Mouse (Mus musculus) gastrocnemius, postnatal 36 days (tissue): ENCODE data around the gene Riox1. TPM values are rescaled to one million over a fixed set of nuclear protein-coding genes. Genes with fewer than 3 reads are reported as not detected.
"Not testable (repeated sequence)": the region's sequence is repeated elsewhere in the genome, so short reads cannot be mapped to it uniquely, and the experiment has no call there.

Experiments used
- DNase-seq, 2 experiments: peaks; one replicate each; pipeline ENCODE4 v3.0.0; 2022
- intact Hi-C: fragments of 180-260 bp; cut with DNase I; formaldehyde crosslinking; loops from one replicate; pipeline ENCODE4 v1.15.1; 2025
- total RNA-seq, 2 experiments: library from RNA; stranded (reverse); gene quantifications; 2 replicates each; pipeline ENCODE4 v1.2.3; 2021

Riox1 gene
- total RNA-seq, 2 experiments from 2014 or later, result 3.2 to 4.1 TPM

DNA sequence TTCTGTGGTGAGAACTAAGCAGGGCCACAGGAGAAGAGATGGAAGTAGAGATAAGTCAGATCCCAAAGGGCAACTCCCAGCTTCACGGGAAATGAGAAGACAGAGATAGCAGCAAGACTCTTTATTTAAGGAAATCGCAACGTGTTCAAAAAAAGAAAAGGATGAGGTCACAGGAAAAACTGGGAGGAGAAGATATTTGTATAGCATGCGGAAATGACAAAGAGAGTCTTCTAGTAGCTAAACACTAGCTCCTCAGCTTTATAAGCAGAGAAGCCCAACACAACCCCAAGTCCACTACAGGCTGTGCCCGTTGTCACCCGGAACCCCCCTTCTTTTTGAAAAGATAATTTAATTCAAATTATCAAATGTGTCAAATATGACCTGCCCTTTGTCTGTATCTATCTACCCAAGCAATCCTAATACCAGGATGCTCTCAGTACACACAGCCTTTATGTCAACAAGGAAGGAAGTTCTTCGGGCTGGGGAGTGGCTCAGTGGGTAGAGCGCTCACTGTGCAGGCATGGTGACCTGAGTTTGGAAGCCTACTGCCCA is 3.1 kb upstream of the Riox1 start:
- intact Hi-C loops, result no loop called here
- no peak for DNase-seq

DNA sequence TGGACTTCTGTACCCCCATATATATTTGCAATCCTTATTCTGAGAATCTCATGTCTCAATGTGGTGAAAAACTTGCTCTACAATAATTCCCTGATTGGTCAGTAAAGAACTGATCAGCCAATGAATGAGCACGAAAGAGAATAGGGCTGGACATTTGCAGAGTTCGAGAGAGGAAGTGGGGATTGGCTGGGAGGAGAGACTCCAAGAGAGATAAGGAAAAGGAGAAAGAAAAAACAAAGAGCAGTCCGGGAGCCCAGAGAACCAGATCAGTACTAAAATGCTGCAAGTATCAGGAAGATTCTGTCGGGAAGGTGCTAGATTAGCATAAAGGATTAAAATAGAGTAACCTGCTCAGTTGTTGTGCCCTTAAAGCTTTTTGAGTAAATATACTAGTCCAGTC is 1.4 kb upstream of the Riox1 start:
- intact Hi-C loops, result no loop called here
- no peak for DNase-seq

DNA sequence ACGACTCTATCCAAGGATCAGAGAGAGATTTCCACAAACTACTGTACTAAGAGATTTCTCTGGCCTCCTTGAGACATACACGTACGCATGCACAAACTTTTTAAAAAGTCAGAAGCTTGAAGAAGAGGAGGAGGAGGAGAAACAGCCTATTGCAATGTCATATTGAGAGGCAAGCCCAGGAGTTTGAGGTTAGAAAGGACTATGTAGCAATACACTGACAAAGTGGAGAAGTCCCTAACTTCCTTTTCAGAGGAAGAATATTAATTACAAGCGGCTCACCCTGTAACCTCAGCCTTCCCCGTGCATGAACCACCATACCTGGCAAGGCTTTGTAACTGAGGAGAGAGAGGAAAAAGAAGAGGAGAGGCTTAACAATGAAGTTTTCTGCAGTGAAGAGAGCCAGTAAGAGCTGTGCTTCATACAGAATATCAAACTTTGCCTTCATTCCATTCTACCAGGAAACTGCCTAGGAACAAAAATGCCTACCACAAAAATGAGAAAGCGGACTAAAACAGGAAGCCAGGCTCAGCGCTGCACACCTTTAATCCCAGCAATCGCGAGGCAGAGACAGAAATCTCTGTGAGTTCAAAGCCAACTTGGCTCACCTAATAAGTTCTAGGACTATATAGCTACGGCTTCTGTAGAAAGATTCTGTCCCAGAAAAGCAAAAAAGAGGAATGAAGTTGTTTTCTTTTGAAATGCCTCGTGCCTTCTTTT is 474 bp upstream of the Riox1 start:
- intact Hi-C loops, result loop anchor here (2.0 kb wide), 1 partner anchor 27 kb away; no protein-coding TSS in a partner anchor
- DNase-seq, result no peak

DNA sequence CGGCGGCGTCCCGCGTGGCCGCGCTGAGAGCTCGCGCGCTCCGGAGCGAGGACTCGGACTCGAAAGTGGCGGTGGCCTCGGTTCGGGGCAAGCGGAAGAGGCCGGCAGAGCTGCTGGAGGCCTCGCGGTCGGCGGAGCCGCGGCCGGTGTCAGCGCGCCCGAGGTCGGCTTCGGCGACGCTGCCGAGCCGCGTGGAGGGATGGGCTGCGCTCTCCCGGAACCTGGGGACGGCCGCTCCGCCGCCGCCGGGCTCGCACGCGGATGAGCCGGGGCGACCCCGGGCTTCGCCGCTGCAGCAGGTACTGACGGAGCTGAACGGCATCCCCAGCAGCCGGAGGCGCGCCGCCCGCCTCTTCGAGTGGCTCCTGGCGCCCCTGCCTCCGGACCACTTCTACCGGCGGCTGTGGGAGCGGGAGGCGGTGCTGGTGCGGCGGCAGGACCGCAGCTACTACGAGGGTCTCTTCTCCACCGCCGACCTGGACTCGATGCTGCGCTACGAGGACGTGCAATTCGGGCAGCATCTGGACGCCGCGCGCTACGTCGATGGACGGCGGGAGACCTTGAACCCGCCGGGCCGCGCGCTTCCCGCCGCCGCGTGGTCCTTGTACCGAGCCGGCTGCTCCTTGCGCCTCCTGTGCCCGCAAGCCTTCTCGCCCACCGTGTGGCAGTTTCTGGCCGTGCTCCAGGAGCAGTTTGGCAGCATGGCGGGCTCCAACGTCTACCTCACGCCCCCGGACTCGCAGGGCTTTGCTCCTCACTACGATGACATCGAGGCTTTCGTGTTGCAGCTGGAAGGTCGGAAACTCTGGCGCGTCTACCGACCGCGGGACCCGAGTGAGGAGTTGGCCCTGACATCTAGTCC is 663 bp downstream of the Riox1 start:
- intact Hi-C loops, result loop anchor here (2.0 kb wide), 1 partner anchor 28 kb away; no protein-coding TSS in a partner anchor
- DNase-seq, result peak in 1 of 2 experiments; percentile 19

DNA sequence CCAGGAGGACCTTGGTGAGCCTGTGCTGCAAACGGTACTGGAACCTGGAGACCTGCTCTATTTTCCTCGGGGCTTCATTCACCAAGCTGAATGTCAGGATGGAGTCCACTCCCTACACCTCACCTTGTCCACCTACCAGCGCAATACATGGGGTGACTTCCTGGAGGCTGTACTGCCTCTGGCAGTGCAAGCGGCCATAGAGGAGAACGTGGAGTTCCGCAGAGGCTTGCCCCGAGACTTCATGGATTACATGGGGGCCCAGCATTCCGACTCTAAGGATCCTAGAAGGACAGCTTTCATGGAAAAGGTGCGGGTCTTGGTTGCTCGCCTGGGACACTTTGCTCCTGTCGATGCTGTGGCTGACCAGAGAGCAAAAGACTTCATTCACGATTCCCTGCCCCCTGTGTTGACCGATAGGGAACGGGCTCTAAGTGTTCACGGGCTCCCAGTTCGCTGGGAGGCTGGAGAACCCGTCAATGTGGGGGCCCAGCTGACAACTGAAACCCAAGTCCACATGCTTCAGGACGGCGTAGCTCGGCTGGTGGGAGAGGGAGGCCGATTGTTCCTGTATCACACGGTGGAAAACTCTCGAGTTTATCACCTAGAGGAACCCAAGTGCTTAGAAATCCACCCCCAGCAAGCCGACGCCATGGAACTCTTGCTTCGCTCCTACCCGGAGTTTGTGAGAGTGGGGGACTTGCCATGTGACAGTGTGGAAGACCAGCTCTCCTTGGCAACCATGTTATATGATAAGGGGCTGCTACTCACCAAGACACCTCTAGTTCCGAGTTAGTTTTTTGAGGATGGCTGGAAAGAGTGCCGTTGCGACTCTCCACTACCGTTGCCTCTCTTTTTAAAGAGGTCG is 1.5 kb downstream of the Riox1 start:
- intact Hi-C loops, result loop anchor here (2.0 kb wide), 1 partner anchor 29 kb away; no protein-coding TSS in a partner anchor
- no peak for DNase-seq

DNA sequence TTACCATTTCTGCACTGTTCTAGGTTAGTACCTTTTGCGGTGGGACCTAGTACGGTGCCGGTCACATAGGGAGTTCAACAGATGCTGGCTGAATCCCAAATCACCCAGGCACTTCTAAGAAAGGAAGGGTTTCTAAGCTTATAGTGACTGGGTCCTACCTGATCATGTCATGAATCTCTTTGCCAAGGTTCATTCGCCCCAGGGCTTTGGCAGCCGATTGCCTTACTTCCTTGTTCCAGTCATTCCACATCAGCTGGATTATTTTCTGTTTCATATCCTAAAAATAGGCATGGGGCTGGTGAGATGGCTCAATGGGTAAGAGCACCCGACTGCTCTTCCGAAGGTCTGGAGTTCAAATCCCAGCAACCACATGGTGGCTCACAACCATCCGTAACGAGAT is 7.9 kb downstream of the Riox1 start:
- intact Hi-C loops, result no loop called here
- DNase-seq, result no peak

DNA sequence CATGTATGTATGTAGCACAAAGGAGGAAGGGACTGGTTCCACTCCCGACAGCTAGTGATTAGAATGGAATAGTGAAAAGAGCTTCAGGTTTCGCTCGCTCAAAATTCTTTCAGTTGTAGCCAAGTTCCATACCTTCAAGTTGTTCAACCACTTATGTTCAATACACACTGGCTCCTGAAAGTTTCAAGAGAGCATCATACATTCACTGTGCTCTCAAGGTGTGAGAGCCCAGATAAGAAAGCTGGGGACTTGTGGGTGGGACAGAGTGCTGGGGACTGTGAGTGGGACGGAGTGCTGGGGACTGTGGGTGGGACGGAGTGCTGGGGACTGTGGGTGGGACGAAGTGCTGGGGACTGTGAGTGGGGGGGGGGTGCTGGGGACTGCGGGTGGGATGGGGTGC is 14.8 kb downstream of the Riox1 start:
- intact Hi-C loops, result no loop called here
- no peak for DNase-seq

DNA sequence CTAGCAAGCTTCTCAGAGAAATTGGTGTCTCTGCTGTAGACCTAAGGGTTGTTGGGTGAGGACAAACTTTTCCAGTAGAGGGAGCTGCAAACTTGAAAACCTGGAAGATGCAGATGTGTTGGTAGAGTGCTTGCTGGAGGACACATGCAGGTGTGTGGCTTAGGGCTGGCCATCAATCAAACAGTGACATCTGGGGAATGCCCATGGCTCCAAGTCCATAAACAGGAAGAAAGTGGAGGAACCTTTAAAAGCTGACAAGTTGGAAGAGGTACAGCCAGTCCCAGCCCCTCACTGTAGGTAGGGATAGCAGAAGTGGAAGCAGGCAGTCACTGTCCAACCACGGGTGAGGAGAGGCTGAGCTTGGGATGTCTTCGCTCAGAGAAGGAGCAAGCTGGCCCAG is 21.7 kb downstream of the Riox1 start:
- DNase-seq, result no peak
- intact Hi-C loops, result loop anchor here (2.0 to 5.0 kb wide), 2 partner anchors 61 to 85 kb away; no protein-coding TSS in a partner anchor

DNA sequence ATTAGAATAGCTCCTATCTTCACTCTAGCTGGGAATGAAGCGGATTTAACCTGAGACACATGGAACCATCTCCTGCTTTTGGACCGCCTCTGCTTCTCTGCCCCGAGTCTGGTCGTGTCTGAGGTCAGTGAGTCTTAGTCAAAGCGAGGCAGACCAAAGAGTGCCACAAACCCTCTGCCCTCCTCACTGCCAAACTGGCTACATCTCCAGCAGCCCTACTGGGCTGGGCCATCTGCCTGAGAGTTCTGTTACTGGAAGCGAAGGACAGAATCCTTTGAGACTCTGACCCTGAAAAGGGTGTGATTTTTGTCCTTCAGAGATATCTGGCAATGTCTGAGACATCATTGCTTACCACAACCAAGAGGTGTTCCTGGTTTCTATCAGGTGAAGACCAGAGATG is 28.5 kb downstream of the Riox1 start:
- DNase-seq, result no peak
- intact Hi-C loops, result no loop called here

DNA sequence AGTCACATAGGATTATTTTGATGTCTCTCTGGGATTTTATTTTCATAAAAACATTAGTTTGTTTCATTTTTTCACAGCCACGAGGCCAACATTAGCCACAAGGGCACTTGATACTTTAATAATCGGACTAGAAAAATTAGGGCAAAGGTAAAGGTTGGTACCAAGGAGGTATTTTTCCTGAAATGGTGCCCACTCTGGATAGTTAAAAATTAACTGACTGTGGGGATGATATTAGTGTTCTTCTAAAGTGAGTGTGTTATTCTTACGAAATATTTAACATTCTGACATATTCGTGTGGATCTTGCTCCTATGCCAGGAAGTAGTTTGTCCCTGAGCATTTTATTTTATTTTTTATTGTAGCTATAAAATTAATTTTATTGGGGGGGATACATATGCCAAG is 31.2 kb downstream of the Riox1 start:
- intact Hi-C loops, result no loop called here
- no peak for DNase-seq

DNA sequence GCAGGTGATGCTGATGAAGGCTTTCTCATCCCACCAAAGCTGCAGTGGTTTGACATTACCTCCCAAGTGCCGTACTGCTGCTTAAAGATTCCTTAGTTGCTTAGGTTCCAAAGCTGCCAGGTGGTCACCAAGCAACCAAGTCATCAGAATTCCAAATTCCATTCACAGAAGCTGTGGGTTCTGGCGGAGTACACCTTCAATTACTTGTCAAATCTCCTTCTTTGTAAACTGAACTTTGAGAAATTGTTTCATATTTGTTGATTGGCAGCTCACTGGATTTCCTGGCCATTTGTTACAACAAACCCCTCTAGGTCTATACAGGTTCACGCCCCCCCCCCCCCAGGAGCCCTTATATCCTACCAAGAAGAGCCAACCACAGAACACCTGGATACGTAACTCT is 34.3 kb downstream of the Riox1 start, which contains the start of gene Heatr4:
Heatr4 (minus strand) TSS at position 101 of the 400 bp plus-strand sequence.
- intact Hi-C loops, result no loop called here
- DNase-seq, result no peak

DNA sequence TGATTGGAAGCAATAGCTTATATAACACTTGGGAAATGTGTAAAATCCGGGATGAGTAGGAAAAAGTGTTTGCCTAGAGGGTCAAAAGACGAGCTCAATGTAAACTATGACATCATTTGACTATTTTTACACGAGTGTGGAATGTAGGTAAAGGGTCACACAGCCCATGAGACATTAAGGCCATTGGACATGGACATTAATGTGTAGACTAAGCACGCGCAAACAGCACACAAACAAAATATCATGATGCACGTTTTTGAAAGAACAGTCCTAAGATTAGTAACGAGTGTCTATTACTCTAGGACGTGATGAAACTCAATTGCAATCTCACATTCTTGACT is 36.8 kb downstream of the Riox1 start:
- intact Hi-C loops, result no loop called here
- no peak for DNase-seq

DNA sequence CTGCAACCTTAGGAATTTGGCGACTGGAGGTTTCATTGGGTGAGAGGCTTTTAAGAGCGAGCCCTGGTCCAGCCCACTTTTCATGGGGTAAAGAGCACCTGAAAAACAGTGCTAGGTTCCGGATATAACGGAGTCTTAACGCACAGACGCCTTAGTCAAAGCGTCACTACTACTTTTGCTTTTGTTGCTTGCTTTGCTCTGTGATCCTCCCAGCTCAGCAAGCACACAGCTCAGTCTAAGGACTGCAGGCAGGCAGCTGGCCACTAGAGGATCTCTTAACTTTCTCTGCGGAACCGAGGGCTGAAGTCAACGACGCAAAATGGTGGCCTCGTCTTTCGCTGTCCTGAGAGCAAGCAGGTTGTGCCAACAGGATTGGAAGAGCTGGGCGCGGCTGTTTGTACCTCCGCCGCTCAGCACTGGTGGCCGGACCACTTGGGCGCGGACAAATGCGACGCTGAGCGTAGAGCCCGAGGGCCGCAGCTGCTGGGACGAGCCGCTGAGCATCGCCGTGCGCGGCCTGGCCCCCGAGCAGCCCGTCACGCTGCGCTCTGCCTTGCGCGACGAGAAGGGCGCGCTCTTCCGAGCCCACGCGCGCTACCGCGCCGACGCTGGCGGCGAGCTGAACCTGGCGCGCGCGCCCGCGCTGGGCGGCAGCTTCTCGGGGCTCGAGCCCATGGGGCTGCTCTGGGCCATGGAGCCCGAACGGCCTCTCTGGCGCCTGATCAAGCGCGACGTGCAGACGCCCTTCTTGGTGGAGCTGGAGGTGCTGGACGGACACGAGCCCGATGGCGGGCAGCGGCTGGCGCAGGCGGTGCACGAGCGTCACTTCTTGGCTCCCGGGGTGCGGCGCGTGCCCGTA is 37.4 kb downstream of the Riox1 start, which contains the start of gene Acot2:
Acot2 (plus strand) TSS at position 279 of the 859 bp plus-strand sequence.
- peak; percentile 56 to 75 for DNase-seq
- intact Hi-C loops, result no loop called here

DNA sequence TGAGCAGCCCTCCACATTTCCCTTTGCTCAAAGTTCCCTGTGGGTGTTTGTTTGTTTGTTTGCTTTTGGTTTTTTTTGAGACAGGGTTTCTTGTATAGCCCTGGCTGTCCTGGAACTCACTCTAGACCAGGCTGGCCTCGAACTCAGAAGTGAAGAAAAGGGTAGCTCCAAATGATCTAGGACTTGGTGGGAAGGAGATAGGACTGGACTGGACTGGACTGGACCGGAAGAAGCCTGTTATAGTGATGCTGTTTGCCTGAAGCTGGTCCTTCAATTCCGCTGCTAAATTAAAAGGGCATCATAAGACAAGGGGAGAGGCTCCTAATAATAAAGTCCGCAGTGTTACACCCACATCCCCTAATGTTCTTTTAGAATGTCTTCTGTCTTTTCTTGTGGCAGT is 38.1 kb downstream of the Riox1 start:
- DNase-seq, result no peak
- intact Hi-C loops, result no loop called here

DNA sequence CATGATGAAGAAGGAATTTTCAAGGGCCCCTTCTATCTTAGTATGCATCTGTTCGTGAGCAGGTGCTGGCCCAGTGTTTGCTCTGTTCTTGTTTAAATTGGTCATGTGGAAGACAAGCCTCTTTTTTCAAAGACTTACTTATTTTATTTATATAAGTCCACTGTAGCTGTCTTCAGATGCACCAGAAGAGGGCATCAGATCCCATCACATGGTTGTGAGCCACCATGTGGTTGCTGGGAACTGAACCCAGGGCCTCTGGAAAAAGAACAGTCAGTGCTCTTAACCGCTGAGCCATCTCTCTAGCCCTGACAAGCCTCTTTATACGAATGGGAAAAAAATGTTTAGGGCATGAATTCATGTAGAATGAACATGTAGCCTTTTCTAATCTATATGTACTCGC is 39.0 kb downstream of the Riox1 start:
- no peak for DNase-seq
- intact Hi-C loops, result no loop called here

DNA sequence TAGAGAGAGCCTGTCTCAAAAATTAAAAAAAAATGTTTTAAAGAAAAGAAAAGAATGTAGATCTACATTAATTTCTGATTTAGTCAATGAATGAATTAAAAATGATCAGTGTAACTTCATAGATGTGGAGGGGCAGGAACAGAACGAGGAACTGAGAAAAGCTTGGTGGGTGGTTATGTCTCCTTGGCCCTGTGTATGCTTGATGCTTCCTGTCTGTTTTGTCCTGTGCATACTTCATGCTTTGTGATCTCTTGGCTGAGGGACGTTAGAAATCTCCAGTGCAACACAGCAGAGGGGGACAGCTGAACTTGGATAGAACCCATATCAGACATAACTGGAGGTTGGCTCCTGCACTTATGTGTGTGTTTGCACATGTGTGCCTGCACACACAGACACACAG is 46.8 kb downstream of the Riox1 start:
- intact Hi-C loops, result no loop called here
- no peak for DNase-seq

DNA sequence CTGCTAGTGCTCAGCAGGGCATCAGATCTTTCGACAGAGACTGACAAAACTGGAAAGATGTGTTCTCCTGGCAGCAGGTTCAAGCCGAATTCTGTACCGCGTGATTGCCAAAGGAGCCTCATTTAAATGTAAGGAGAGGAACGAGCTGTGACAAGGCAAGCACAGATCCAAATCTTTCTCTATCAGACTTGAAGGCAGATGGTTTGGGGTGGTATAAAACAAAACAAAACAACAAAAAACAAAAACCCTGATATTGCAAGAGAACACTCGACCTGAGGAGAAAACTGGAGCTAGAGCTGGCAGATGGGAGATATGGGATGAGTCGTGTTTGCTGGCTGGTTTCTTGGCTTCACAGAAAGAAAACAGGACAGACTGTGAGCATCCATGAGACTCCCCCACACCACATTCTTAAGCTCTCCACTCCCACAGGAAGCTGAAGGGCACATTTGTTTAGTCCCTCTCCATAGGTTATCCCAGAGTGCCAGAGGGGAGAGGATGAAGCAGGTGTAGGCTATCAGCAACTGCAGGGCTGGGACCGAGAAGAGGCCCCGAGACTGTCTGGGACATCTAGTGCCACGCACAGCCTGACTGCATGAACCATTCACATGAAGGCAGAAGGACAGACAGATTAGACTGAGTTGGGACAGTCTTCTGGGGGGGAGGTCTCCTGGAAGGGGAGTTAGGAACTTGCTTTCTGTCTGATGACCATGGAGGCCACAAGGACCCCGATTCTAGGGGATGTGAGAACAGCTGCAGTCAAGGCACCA is 48.1 kb downstream of the Riox1 start:
- no peak for DNase-seq
- intact Hi-C loops, result no loop called here

DNA sequence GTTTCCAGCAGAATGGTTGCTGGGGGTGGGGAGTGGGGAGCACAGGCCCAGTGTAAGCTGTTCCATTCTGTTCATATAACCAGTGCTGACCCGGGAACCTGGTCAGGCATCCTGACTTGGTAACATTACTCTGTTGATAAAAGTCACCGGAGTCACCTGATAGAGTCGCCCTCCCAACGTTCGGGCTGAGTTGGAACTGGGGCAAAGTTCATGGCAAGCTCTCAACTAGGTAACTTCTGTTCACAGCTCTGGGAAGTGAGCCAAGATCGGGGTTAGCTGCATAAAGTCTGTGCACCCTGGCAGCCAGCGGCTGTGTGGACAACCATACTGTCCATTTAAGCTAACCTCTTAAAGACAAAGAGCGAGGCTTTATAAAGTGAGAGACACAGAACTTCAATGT is 48.8 kb downstream of the Riox1 start:
- DNase-seq, result peak in 1 of 2 experiments; percentile 48
- intact Hi-C loops, result not testable (repeated sequence)

DNA sequence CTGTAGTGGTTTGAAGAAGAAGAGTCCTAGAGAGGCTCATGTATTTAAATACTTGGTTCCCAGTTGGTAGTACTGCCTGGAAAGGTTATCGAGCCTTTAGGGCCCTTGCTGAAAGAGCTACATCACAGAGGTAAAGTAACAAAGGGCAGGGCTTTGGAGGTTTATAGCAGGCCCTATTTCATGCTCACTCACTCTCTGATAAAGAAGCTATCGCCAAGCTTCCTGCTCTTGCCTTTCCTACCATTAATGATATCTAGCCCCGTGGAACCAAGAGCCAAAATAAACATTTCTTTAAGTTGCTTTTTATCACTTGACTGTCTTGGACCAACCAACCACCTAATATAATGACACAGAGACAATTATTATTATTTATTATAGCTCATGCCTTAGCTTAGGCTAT is 50.0 kb downstream of the Riox1 start:
- DNase-seq, result no peak
- intact Hi-C loops, result no loop called here
